Mouse (Mus musculus): ENCODE measurements around the gene Isca1. TPM values are rescaled to one million over a fixed set of nuclear protein-coding genes. Genes with fewer than 3 reads are reported as not detected.

Isca1 gene
- polyA plus RNA-seq (2015; fragmentation: Nextera tagmentation; extraction: Ambion mirVana), result 148 and 153 TPM in 2 replicates

DNA sequence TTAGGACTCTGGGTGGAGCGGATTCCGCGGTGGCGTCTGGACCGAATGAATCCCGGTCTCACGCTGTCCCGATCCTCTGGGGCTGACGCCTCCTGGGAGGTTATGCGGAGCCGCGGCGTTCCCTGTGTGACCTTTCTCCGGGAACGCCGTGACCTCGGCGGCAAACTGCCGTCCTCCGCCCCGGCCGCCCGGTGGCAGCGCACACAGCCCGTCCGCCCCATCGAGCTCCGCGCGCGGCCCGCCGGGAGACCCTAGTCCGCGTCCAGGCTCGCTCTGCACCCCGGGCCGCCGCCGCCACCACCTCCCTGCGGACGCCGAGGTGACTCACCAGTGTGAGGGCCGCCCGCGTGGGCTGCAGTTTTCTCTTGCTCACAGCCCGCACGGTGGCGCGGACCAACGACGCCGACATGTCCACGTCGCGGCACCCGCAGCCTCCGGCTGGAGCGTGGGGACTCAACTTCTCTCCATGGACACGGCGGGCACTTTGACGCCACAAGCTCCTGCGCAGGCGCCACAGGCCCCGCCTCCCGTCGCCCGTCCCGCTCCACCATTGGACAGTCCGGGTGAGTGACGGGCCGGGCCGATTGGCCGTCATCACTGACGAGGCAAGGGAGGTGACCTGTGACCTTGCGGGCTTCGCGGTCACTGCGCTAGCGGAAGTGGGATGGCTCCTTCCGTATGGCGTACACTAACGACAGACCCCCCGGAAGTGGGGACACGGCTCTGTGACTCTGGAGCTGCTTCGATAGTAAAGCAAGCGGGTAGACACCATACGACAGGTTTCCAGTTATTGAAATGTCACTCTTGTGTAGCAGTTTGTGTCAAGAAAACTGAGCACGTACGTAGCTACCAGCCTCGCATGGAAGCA, at the start of gene Isca1:
TSS of gene Isca1 (minus strand) at position 515 of the 868 bp plus-strand sequence.
- Histone ChIP-seq H3K4me2 (ENCODE audit: low read length) (peak within 1 kb of the TSS; percentile 87), H3K27ac (peak within 1 kb of the TSS; percentile 99), H3K4me3 (replicated peaks; ENCODE audit: low read depth, low read length) (peak within 1 kb of the TSS; percentile 91), H3K9ac (ENCODE audit: low read depth, low read length) (peak within 1 kb of the TSS; percentile 94), H3K27me3 (ENCODE audit: insufficient read depth, low read length) (no peaks in the 10 kb centered on the region), H3K36me3 (ENCODE audit: insufficient read depth, low read length) (peaks cover 7% of the 10 kb centered on the region; the same call in 1 of the 2 replicates), H3K9me3 (replicated peaks; ENCODE audit: low read length) (no peaks in the 10 kb centered on the region), H3K4me1 (replicated peaks; ENCODE audit: insufficient read depth, low read length) (peaks cover 41% of the 10 kb centered on the region)
- DNase-seq (ENCODE audit: low spot score) (peak; percentile 97), ATAC-seq (replicated peaks; ENCODE audit: low FRiP score, low read depth) (peak; percentile 97)
- WGBS, result under 1% methylated on average over 85 of the region's 91 CpGs
- no peak; the same call in 1 of the 2 replicates for TF ChIP-seq CTCF (IDR thresholded peaks at IDR 0.05; ENCODE audit: low read depth)

DNA sequence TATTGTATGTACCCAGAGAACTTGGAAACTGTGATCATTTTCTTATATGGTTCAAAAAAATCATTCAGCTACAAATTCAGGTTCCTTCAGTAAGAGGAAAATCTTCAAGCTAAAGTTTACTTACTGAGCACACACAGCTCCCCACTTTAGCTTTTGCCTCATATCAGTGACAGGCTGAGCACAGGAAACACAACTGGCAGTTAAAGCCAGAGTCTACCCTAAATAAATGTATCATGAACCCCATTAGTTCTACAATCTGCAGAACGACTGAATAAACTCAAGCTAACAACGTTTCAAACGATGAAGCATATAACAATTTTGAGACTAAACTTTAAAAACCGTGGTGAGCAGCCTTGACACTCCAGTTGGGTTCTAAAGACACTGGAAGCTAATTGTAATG, 47.7 kb upstream of the Isca1 start:
- Histone ChIP-seq H3K4me2 (ENCODE audit: low read length) (no peak overlapping the region), H3K4me1 (replicated peaks; ENCODE audit: insufficient read depth, low read length) (peaks cover 17% of the 10 kb centered on the region; the same call in 1 of the 2 replicates), H3K4me3 (replicated peaks; ENCODE audit: low read depth, low read length) (no peak overlapping the region), H3K36me3 (ENCODE audit: insufficient read depth, low read length) (peaks cover 29% of the 10 kb centered on the region), H3K9ac (ENCODE audit: low read depth, low read length) (no peak overlapping the region), H3K9me3 (replicated peaks; ENCODE audit: low read length) (no peaks in the 10 kb centered on the region), H3K27me3 (ENCODE audit: insufficient read depth, low read length) (no peaks in the 10 kb centered on the region), H3K27ac (no peak overlapping the region)
- no peak for ATAC-seq (replicated peaks; ENCODE audit: low FRiP score, low read depth)
- DNase-seq (ENCODE audit: low spot score), result no peak
- 90% methylated on average over 4 of the region's 4 CpGs for WGBS
- no peak for TF ChIP-seq CTCF (IDR thresholded peaks at IDR 0.05; ENCODE audit: low read depth)

- H3K36me3 ChIP-seq (ENCODE audit: insufficient read depth, low read length), result peaks cover 51% of the 10 kb centered on the region
- H3K27ac ChIP-seq, result no peak overlapping the region
Observed at GRCm38 (mm10) chr13:59814109-59814591, 44.5 kb upstream of the Isca1 start.

GRCm38 (mm10) chr13:59811581-59811980, 42.0 kb upstream of the Isca1 start:
- no peak overlapping the region for H3K4me3 ChIP-seq (replicated peaks; ENCODE audit: low read depth, low read length)
- no peak overlapping the region for H3K9ac ChIP-seq (ENCODE audit: low read depth, low read length)

More at GRCm38 (mm10) chr13:59814109-59814591, 44.5 kb upstream of the Isca1 start:
- H3K4me3 ChIP-seq (replicated peaks; ENCODE audit: low read depth, low read length), result no peak overlapping the region
- H3K9me3 ChIP-seq (replicated peaks; ENCODE audit: low read length), result no peaks in the 10 kb centered on the region
- H3K27me3 ChIP-seq (ENCODE audit: insufficient read depth, low read length), result no peaks in the 10 kb centered on the region
- no peak for TF ChIP-seq CTCF (IDR thresholded peaks at IDR 0.05; ENCODE audit: low read depth)
- no peak for DNase-seq (ENCODE audit: low spot score)
- H3K4me1 ChIP-seq (replicated peaks; ENCODE audit: insufficient read depth, low read length), result no peaks in the 10 kb centered on the region
- no peak overlapping the region for H3K9ac ChIP-seq (ENCODE audit: low read depth, low read length)
- ATAC-seq (replicated peaks; ENCODE audit: low FRiP score, low read depth), result no peak
- 82% methylated on average over 6 of the region's 6 CpGs for WGBS
- H3K4me2 ChIP-seq (ENCODE audit: low read length), result no peak overlapping the region

DNA sequence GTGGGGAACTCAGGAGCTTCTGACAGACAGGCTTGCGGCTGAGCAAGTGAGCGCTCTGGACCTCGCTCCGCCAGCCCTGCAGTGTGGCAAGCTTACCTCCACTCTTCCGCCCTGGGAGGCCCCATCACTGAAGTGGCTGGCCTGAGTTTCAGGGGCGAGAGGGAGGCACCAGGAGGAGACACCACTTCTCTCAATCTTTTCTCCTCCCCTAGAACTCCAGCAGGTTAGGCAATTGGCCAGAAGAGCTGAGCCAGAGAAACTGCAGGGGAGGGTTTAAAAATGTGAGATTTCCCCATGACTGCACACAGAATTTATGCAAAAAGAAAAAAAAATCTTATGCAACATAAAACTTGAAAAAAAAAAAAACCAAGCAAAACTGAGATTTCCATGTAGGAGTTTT, 31.4 kb upstream of the Isca1 start:
- WGBS, result 72% methylated on average over 6 of the region's 6 CpGs
- Histone ChIP-seq H3K9ac (ENCODE audit: low read depth, low read length) (no peak overlapping the region), H3K36me3 (ENCODE audit: insufficient read depth, low read length) (peaks cover 91% of the 10 kb centered on the region), H3K9me3 (replicated peaks; ENCODE audit: low read length) (no peaks in the 10 kb centered on the region), H3K4me2 (ENCODE audit: low read length) (no peak overlapping the region), H3K27ac (no peak overlapping the region), H3K4me3 (replicated peaks; ENCODE audit: low read depth, low read length) (no peak overlapping the region), H3K4me1 (replicated peaks; ENCODE audit: insufficient read depth, low read length) (no peaks in the 10 kb centered on the region), H3K27me3 (ENCODE audit: insufficient read depth, low read length) (no peaks in the 10 kb centered on the region)
- DNase-seq (ENCODE audit: low spot score) (peak; percentile 31), ATAC-seq (replicated peaks; ENCODE audit: low FRiP score, low read depth) (no peak)
- no peak for TF ChIP-seq CTCF (IDR thresholded peaks at IDR 0.05; ENCODE audit: low read depth)

More at GRCm38 (mm10) chr13:59811581-59811980, 42.0 kb upstream of the Isca1 start:
- Histone ChIP-seq H3K4me1 (replicated peaks; ENCODE audit: insufficient read depth, low read length) (no peaks in the 10 kb centered on the region), H3K27ac (no peak overlapping the region), H3K4me2 (ENCODE audit: low read length) (no peak overlapping the region), H3K36me3 (ENCODE audit: insufficient read depth, low read length) (peaks cover 74% of the 10 kb centered on the region), H3K27me3 (ENCODE audit: insufficient read depth, low read length) (no peaks in the 10 kb centered on the region), H3K9me3 (replicated peaks; ENCODE audit: low read length) (no peaks in the 10 kb centered on the region)
- no peak for TF ChIP-seq CTCF (IDR thresholded peaks at IDR 0.05; ENCODE audit: low read depth)
- 97% methylated on average over 3 of the region's 3 CpGs for WGBS
- DNase-seq (ENCODE audit: low spot score), result no peak
- ATAC-seq (replicated peaks; ENCODE audit: low FRiP score, low read depth), result no peak

DNA sequence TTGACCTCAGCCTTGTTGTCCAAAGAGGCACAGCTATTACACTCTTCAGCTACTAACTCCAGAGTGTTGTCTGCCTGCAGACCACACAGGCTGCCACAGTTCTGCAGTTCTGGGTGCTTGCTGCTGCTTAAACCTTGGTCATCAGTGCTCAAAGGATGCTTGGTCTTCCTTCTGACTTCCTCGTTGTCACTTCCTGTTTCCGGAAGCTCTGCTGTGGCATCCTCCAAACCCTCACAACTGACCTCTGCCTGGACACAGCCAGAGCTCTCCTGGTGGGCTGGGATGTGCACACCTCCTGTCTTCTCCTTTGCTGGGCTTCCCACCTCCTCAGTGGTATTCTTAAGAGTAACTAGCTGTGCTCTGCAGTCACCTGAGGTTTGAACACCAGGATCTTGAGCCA, 30.5 kb upstream of the Isca1 start:
- DNase-seq (ENCODE audit: low spot score), result no peak
- no peaks in the 10 kb centered on the region for H3K9me3 ChIP-seq (replicated peaks; ENCODE audit: low read length)
- no peak for ATAC-seq (replicated peaks; ENCODE audit: low FRiP score, low read depth)
- TF ChIP-seq CTCF (IDR thresholded peaks at IDR 0.05; ENCODE audit: low read depth), result no peak
- H3K27ac ChIP-seq, result no peak overlapping the region
- H3K27me3 ChIP-seq (ENCODE audit: insufficient read depth, low read length), result no peaks in the 10 kb centered on the region
- H3K4me3 ChIP-seq (replicated peaks; ENCODE audit: low read depth, low read length), result no peak overlapping the region
- peaks cover 88% of the 10 kb centered on the region for H3K36me3 ChIP-seq (ENCODE audit: insufficient read depth, low read length)
- no peak overlapping the region for H3K9ac ChIP-seq (ENCODE audit: low read depth, low read length)
- H3K4me1 ChIP-seq (replicated peaks; ENCODE audit: insufficient read depth, low read length), result no peaks in the 10 kb centered on the region
- H3K4me2 ChIP-seq (ENCODE audit: low read length), result no peak overlapping the region
- 76% methylated on average over 2 of the region's 2 CpGs for WGBS
